Mouse (Mus musculus) inflammation-experienced regulatory T-cells, adult 6 months (primary cell): ENCODE data around the gene Mov10. TPM values are rescaled to one million over a fixed set of nuclear protein-coding genes. Genes with fewer than 3 reads are reported as not detected.
"Not testable (repeated sequence)": the region's sequence is repeated elsewhere in the genome, so short reads cannot be mapped to it uniquely, and the experiment has no call there.

Experiments
- ATAC-seq: one replicate; pipeline ENCODE4 v1.8.0; 2017
- polyA plus RNA-seq, 3 experiments: library from polyadenylated mRNA; unstranded; fragments of 100-300 nt; shearing (Covaris generic); gene quantifications; one replicate each; pipeline ENCODE4 v1.2.1; 2017

The Mov10 gene
- polyA plus RNA-seq, 3 experiments from 2014 or later: 24.0 to 29.1 (median 26.9) TPM

GRCm38 (mm10) chr3:104780561-104781420 lies 37.6 kb downstream of the Mov10 start, which contains the start of gene Ppm1j:
Gene Ppm1j, plus strand, starts transcription at chr3:104781056.
- ATAC-seq: peak; percentile 59

- peak; percentile 39 for ATAC-seq
Observed at GRCm38 (mm10) chr3:104779949-104780348, 38.4 kb downstream of the Mov10 start.

GRCm38 (mm10) chr3:104777342-104777741 lies 41.0 kb downstream of the Mov10 start:
- peak; percentile 25 for ATAC-seq

- no peak for ATAC-seq
Observed at GRCm38 (mm10) chr3:104773301-104773700, 45.1 kb downstream of the Mov10 start.

- ATAC-seq: peak; percentile 99
Observed at GRCm38 (mm10) chr3:104771460-104771859, 46.9 kb downstream of the Mov10 start.

GRCm38 (mm10) chr3:104770918-104771317 lies 47.4 kb downstream of the Mov10 start:
- ATAC-seq: no peak

GRCm38 (mm10) chr3:104770035-104770434 lies 48.3 kb downstream of the Mov10 start:
- no peak for ATAC-seq

- no peak for ATAC-seq
Observed at GRCm38 (mm10) chr3:104769135-104769534, 49.2 kb downstream of the Mov10 start.

GRCm38 (mm10) chr3:104767716-104768115 lies 50.6 kb downstream of the Mov10 start:
- no peak for ATAC-seq

GRCm38 (mm10) chr3:104767141-104767540 lies 51.2 kb downstream of the Mov10 start:
- no peak for ATAC-seq

- ATAC-seq: no peak
Observed at GRCm38 (mm10) chr3:104765021-104765420, 53.3 kb downstream of the Mov10 start.

- ATAC-seq: not testable (repeated sequence)
Observed at GRCm38 (mm10) chr3:104762103-104762863, 56.1 kb downstream of the Mov10 start.

GRCm38 (mm10) chr3:104758869-104759268 lies 59.5 kb downstream of the Mov10 start:
- no peak for ATAC-seq

GRCm38 (mm10) chr3:104758406-104758805 lies 60.0 kb downstream of the Mov10 start:
- peak; percentile 48 for ATAC-seq

GRCm38 (mm10) chr3:104752845-104753244 lies 65.5 kb downstream of the Mov10 start:
- not testable (repeated sequence) for ATAC-seq

Other genes with a start within 250 kb of the Mov10 start
- gene Slc16a1, start 179.9 kb downstream of the Mov10 start, polyA plus RNA-seq: 1 to 10 TPM; 5.7 to 9.9 (median 7.0) TPM
- gene Ppm1j, start 37.5 kb downstream of the Mov10 start, polyA plus RNA-seq: 10 to 100 TPM; 19.0 to 23.8 (median 22.1) TPM
- gene Fam19a3, start 36.7 kb downstream of the Mov10 start, polyA plus RNA-seq: 1 to 10 TPM in 1 of 3 experiments, under 1 TPM in 2; 0.40 to 1.5 (median 0.50) TPM
- 10 to 100 TPM in 1 of 3 experiments, 1 to 10 TPM in 2; 1.2 to 14.7 (median 2.5) TPM for gene Rhoc, start 30.2 kb downstream of the Mov10 start, polyA plus RNA-seq
- 10 to 100 TPM; 27.4 to 30.8 (median 30.8) TPM for gene St7l, start 45.4 kb upstream of the Mov10 start, polyA plus RNA-seq
- gene Capza1, start 45.9 kb upstream of the Mov10 start, polyA plus RNA-seq: 100 to 1,000 TPM; 260 to 774 (median 501) TPM
- under 1 TPM; 0.25 to 0.56 (median 0.55) TPM for gene Wnt2b, start 143.4 kb upstream of the Mov10 start, polyA plus RNA-seq
- gene Cttnbp2nl, start 234.6 kb upstream of the Mov10 start, polyA plus RNA-seq: under 1 TPM in 1 of 3 experiments, not detected in 2; 0.29 TPM
- gene 4930564D02Rik, start 248.3 kb upstream of the Mov10 start, polyA plus RNA-seq: not detected